In the genomic region with DNA sequence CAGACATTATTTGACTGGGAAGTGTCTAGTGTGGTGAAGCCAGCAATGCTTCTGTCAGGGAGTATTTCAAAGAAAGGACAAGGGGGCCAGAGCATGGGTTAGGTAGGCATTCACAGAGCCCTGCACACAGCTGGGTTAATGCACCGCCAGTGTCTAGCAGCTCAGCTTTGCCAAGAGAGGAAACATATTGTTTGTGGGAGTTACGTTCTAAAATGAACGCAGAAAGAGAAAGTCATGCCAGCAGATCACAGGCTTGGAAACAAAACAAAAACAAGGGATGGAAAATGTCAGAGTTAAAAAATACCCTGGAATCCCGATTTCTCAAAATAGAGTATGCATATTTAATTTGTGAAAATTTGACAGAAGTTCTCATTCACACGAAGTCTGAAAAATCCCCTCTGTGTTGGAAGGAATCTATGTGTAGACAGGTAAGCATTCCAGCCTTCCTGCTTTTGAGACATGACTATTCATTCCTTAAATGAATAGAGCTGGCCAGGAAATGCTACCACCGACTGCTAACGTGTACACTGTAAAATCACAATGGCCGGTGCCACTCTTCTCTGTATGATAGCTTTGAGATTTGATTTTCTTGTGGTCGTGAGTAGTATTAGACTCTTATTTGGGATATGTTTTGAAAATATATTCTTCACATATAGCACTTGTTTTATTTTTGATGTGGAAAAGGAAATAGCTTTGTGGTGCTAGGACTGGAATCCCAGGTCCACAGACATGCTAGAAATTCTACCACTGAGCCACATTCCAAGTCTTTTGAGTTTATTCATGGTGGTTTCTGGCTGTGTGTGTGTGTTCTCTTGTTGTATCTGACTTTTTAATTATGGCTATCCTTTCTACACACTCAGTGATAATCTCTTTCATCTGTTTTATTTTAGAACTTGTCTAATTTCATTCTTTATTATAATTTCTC, we compare ENCODE assay signal across 14 mouse cellular contexts. TPM values are rescaled to one million over a fixed set of nuclear protein-coding genes. Genes with fewer than 3 reads are reported as not detected.
DNase-seq lines count a peak whose midpoint lies in the region; ATAC-seq and TF ChIP-seq lines count a peak whose summit lies in the region.
"Had no signal": no experiment of that assay in that cellular context is flagged by ENCODE, and none has a peak within 500 bp of the region (broad histone marks: within the 10 kb centered on the region; RNA-seq: fewer than 3 reads in every experiment).

No protein-coding gene starts in this region.

- no peak overlapping the region for H3K4me2 ChIP-seq in intestine, postnatal 0 days (replicated peaks; ENCODE audit: low read depth)
- H3K4me2 ChIP-seq: hindbrain, embryonic 15.5 days; limb, embryonic 15.5 days had no signal

- peak overlapping the region; percentile 39 for H3ac ChIP-seq in C2C12 (ENCODE audit: control insufficient read depth, insufficient read length, low read depth)

- no peak overlapping the region for H3K4me3 ChIP-seq in C2C12 (ENCODE audit: insufficient read depth, poor library complexity, severe bottlenecking)
- H3K4me3 ChIP-seq in layer of hippocampus, adult 2 months: no peak overlapping the region
- H3K4me3 ChIP-seq in macrophage (ENCODE audit: inconsistent target): no peak overlapping the region
- H3K4me3 ChIP-seq in intestine, postnatal 0 days (ENCODE audit: low read depth, low read length): no peak overlapping the region
- H3K4me3 ChIP-seq: hindbrain, embryonic 15.5 days; limb, embryonic 15.5 days had no signal

- H3K9me3 ChIP-seq in intestine, postnatal 0 days (ENCODE audit: control insufficient read depth): no peaks in the 10 kb centered on the region
- H3K9me3 ChIP-seq: hindbrain, embryonic 15.5 days; limb, embryonic 15.5 days had no signal

- no peak for TF ChIP-seq CTCF in C2C12 (IDR thresholded peaks at IDR 0.05; ENCODE audit: control insufficient read depth, insufficient read depth, insufficient read length)
- TF ChIP-seq CTCF in layer of hippocampus, adult 2 months (conservative IDR thresholded peaks at IDR 0.05): no peak
- no peak for TF ChIP-seq CTCF in intestine, postnatal 0 days (IDR thresholded peaks at IDR 0.05; ENCODE audit: low read depth)

- no peak overlapping the region for H3K9ac ChIP-seq in intestine, postnatal 0 days (ENCODE audit: low read depth, low read length)
- H3K9ac ChIP-seq: hindbrain, embryonic 15.5 days; limb, embryonic 15.5 days had no signal

- H3K27ac ChIP-seq in layer of hippocampus, adult 2 months: no peak overlapping the region
- H3K27ac ChIP-seq in macrophage: peak overlapping the region; percentile 52
- H3K27ac ChIP-seq in intestine, postnatal 0 days (ENCODE audit: low read depth, low read length): no peak overlapping the region
- H3K27ac ChIP-seq: hindbrain, embryonic 15.5 days; limb, embryonic 15.5 days had no signal

- no peaks in the 10 kb centered on the region for H3K27me3 ChIP-seq in C2C12 (ENCODE audit: control insufficient read depth, insufficient read depth, insufficient read length)
- H3K27me3 ChIP-seq in intestine, postnatal 0 days (replicated peaks; ENCODE audit: control insufficient read depth, insufficient read depth, low read length): no peaks in the 10 kb centered on the region
- H3K27me3 ChIP-seq: hindbrain, embryonic 15.5 days; limb, embryonic 15.5 days had no signal

- H3K79me2 ChIP-seq in C2C12 (ENCODE audit: control insufficient read depth, insufficient read depth) (no peaks in the 10 kb centered on the region), macrophage (ENCODE audit: inconsistent target) (no peaks in the 10 kb centered on the region)

- no peaks in the 10 kb centered on the region for H3K4me1 ChIP-seq in intestine, postnatal 0 days (replicated peaks; ENCODE audit: control insufficient read depth, insufficient read depth, low read length)
- H3K4me1 ChIP-seq: hindbrain, embryonic 15.5 days; limb, embryonic 15.5 days had no signal

- H3K79me3 ChIP-seq in C2C12 (ENCODE audit: low read depth): no peaks in the 10 kb centered on the region

- WGBS in macrophage (ENCODE audit: missing documents): 77% methylated on average over 9 of the region's 9 CpGs
- 77% methylated on average over 9 of the region's 9 CpGs for WGBS in intestine, postnatal 0 days

- no peak for ATAC-seq in intestine, postnatal 0 days

- H3K36me3 ChIP-seq in C2C12 (ENCODE audit: control insufficient read depth, insufficient read depth) (no peaks in the 10 kb centered on the region), macrophage (ENCODE audit: inconsistent target) (no peaks in the 10 kb centered on the region)
- no peaks in the 10 kb centered on the region for H3K36me3 ChIP-seq in intestine, postnatal 0 days (ENCODE audit: control insufficient read depth, insufficient read depth)
- H3K36me3 ChIP-seq: hindbrain, embryonic 15.5 days; limb, embryonic 15.5 days had no signal

- peak; percentile 52 for DNase-seq in layer of hippocampus, adult 11-12 months (ENCODE audit: low spot score)
- no peak for DNase-seq in layer of hippocampus, postnatal 10 days (ENCODE audit: low spot score in 2 of 2)
- peak; percentile 62 to 74 for DNase-seq in layer of hippocampus, adult 2 months (ENCODE audit: low spot score in 2 of 2)
- DNase-seq in embryo, embryonic 10 days (ENCODE audit: low spot score): no peak
- DNase-seq in cerebellum, adult 18-20 months: no peak
- DNase-seq: cerebellum, adult 11-12 months; heart, adult 18-20 months; kidney, adult 8-10 months; lung, adult 18-20 months had no signal

TF ChIP-seq in C2C12, 6 proteins besides CTCF, POLR2A, EP300 and RAD21:
- TF ChIP-seq MAX (IDR thresholded peaks at IDR 0.05): no peak
- TF ChIP-seq CEBPB (IDR thresholded peaks at IDR 0.05; ENCODE audit: low read depth): no peak
- no peak for TF ChIP-seq MYOG (IDR thresholded peaks at IDR 0.05; ENCODE audit: control insufficient read depth, extremely low read depth, insufficient read length)
- no peak for TF ChIP-seq MYOD1 (IDR thresholded peaks at IDR 0.05; ENCODE audit: control insufficient read depth, insufficient read length, low read depth)
- TF ChIP-seq FOSL1 (IDR thresholded peaks at IDR 0.05; ENCODE audit: insufficient read depth, low read length, poor library complexity, severe bottlenecking): no peak
- no peak for TF ChIP-seq USF1 (IDR thresholded peaks at IDR 0.05; ENCODE audit: low read depth)

RNA-seq across cellular contexts. Expression of gene Hmgcr, which starts 9.7 kb away (rescaled TPM):
- total RNA-seq in layer of hippocampus, postnatal 10 days (2021): 100 to 1,000 TPM; 268 to 334 TPM
- 58.7 TPM for polyA plus RNA-seq in C2C12 (2012; fragmentation: generic; extraction: Trizol)
- 100 to 1,000 TPM; 101 to 103 TPM for total RNA-seq in layer of hippocampus, adult 2 months (2021)
- 100 to 1,000 TPM; 122 to 281 (median 193) TPM for total RNA-seq in macrophage (2018; cell fraction: chromatin; rRNA removed)
- total RNA-seq in macrophage (2018; cell fraction: cytosol; rRNA removed): 10 to 100 TPM; 48.6 to 99.0 (median 71.6) TPM
- 100 to 1,000 TPM; 132 to 503 (median 180) TPM for total RNA-seq in macrophage (2018; cell fraction: nucleus; rRNA removed)
- polyA plus RNA-seq in macrophage (2018): 19.1 to 81.1 TPM (median 66.1 TPM) in 3 replicates
- 23.2 and 24.4 TPM in 2 replicates for polyA plus RNA-seq in intestine, postnatal 0 days (2015; fragmentation: Nextera tagmentation; extraction: Ambion mirVana)

Comparison
In these comparisons a context has a peak if more than half of its experiments do, and no peak if none do; other contexts are left out.
1. DNase-seq: peak in layer of hippocampus, adult 11-12 months (single experiment) and layer of hippocampus, adult 2 months (2 of 2); none in layer of hippocampus, postnatal 10 days (0 of 2), embryo, embryonic 10 days (single experiment) and cerebellum, adult 18-20 months (0 of 2).